Mouse (Mus musculus) neural tube, embryonic 11.5 days (tissue): ENCODE measurements around the gene Mgst1. TPM values are rescaled to one million over a fixed set of nuclear protein-coding genes. Genes with fewer than 3 reads are reported as not detected.

Experiments used
- polyA plus RNA-seq: library from polyadenylated mRNA; unstranded; fragments of >200 nt; fragmentation: Nextera tagmentation; extraction: Ambion mirVana; gene quantifications from 2 replicates; pipeline ENCODE4 v1.2.1, GENCODE M21; 2014

Mgst1 gene
- polyA plus RNA-seq, 1 experiment from 2014 or later = 61.3 TPM

Other genes starting within 250 kb of the Mgst1 start
- gene Slc15a5, start 60.4 kb upstream of the Mgst1 start, polyA plus RNA-seq = not detected in 2 replicates